Mouse (Mus musculus): ENCODE measurements around the gene Mpnd. TPM values are rescaled to one million over a fixed set of nuclear protein-coding genes. Genes with fewer than 3 reads are reported as not detected.
A peak's percentile ranks its signal among the peaks of the same experiment; 100 is the strongest.
"Not testable (repeated sequence)": the region's sequence is repeated elsewhere in the genome, so short reads cannot be mapped to it uniquely, and the experiment has no call there.

Gene Mpnd
- polyA plus RNA-seq, 1 experiment from 2014 or later: 17.5 TPM

- Histone ChIP-seq H3K36me3 (replicated peaks; ENCODE audit: insufficient read depth, low read length) (peaks cover 51% of the 10 kb centered on the region), H3K4me1 (ENCODE audit: insufficient read depth) (no peaks in the 10 kb centered on the region), H3K27me3 (ENCODE audit: insufficient read depth, low read length) (no peaks in the 10 kb centered on the region), H3K4me2 (ENCODE audit: low read depth, low read length) (no peak overlapping the region), H3K4me3 (ENCODE audit: low read depth, low read length) (no peak overlapping the region), H3K27ac (ENCODE audit: low read depth) (no peak overlapping the region), H3K9me3 (ENCODE audit: low read length) (no peaks in the 10 kb centered on the region), H3K9ac (replicated peaks) (no peak overlapping the region)
- no peak for TF ChIP-seq EP300 (IDR thresholded peaks at IDR 0.05; ENCODE audit: low read depth)
- TF ChIP-seq CTCF (IDR thresholded peaks at IDR 0.05; ENCODE audit: low read depth): no peak
- ATAC-seq (no peak), DNase-seq (no peak)
These were observed 49.4 kb downstream of the Mpnd start for GRCm38 (mm10) chr17:56054938-56055337.

GRCm38 (mm10) chr17:56055945-56056678 is 50.6 kb downstream of the Mpnd start:
- H3K27ac ChIP-seq (ENCODE audit: low read depth): no peak overlapping the region
- ATAC-seq (no peak), DNase-seq (no peak)
- peaks cover 52% of the 10 kb centered on the region for H3K36me3 ChIP-seq (replicated peaks; ENCODE audit: insufficient read depth, low read length)
- no peak overlapping the region for H3K4me3 ChIP-seq (ENCODE audit: low read depth, low read length)
- no peak for TF ChIP-seq EP300 (IDR thresholded peaks at IDR 0.05; ENCODE audit: low read depth)
- no peak for TF ChIP-seq CTCF (IDR thresholded peaks at IDR 0.05; ENCODE audit: low read depth)
- no peaks in the 10 kb centered on the region for H3K9me3 ChIP-seq (ENCODE audit: low read length)
- WGBS (ENCODE audit: insufficient replicate concordance): 54% methylated on average over 4 of the region's 4 CpGs
- H3K4me1 ChIP-seq (ENCODE audit: insufficient read depth): no peaks in the 10 kb centered on the region
- no peak overlapping the region for H3K9ac ChIP-seq (replicated peaks)
- no peaks in the 10 kb centered on the region for H3K27me3 ChIP-seq (ENCODE audit: insufficient read depth, low read length)
- H3K4me2 ChIP-seq (ENCODE audit: low read depth, low read length): no peak overlapping the region

GRCm38 (mm10) chr17:56057381-56058120 is 52.0 kb downstream of the Mpnd start:
- Histone ChIP-seq H3K4me2 (ENCODE audit: low read depth, low read length) (no peak overlapping the region), H3K9ac (replicated peaks) (no peak overlapping the region), H3K36me3 (replicated peaks; ENCODE audit: insufficient read depth, low read length) (peaks cover 54% of the 10 kb centered on the region), H3K9me3 (ENCODE audit: low read length) (no peaks in the 10 kb centered on the region), H3K4me1 (ENCODE audit: insufficient read depth) (no peaks in the 10 kb centered on the region), H3K27me3 (ENCODE audit: insufficient read depth, low read length) (no peaks in the 10 kb centered on the region), H3K4me3 (ENCODE audit: low read depth, low read length) (no peak overlapping the region), H3K27ac (ENCODE audit: low read depth) (no peak overlapping the region)
- 88% methylated on average over 11 of the region's 11 CpGs for WGBS (ENCODE audit: insufficient replicate concordance)
- ATAC-seq: no peak
- DNase-seq: no peak
- TF ChIP-seq EP300 (IDR thresholded peaks at IDR 0.05; ENCODE audit: low read depth): no peak
- TF ChIP-seq CTCF (IDR thresholded peaks at IDR 0.05; ENCODE audit: low read depth): no peak

- no peak overlapping the region for H3K9ac ChIP-seq (replicated peaks)
- no peak overlapping the region for H3K4me2 ChIP-seq (ENCODE audit: low read depth, low read length)
- H3K36me3 ChIP-seq (replicated peaks; ENCODE audit: insufficient read depth, low read length): peaks cover 80% of the 10 kb centered on the region
- H3K9me3 ChIP-seq (ENCODE audit: low read length): no peaks in the 10 kb centered on the region
- ATAC-seq (no peak), DNase-seq (no peak)
- no peak for TF ChIP-seq EP300 (IDR thresholded peaks at IDR 0.05; ENCODE audit: low read depth)
- TF ChIP-seq CTCF (IDR thresholded peaks at IDR 0.05; ENCODE audit: low read depth): no peak
- no peaks in the 10 kb centered on the region for H3K27me3 ChIP-seq (ENCODE audit: insufficient read depth, low read length)
- no peaks in the 10 kb centered on the region for H3K4me1 ChIP-seq (ENCODE audit: insufficient read depth)
- no peak overlapping the region for H3K4me3 ChIP-seq (ENCODE audit: low read depth, low read length)
- WGBS (ENCODE audit: insufficient replicate concordance): 93% methylated on average over 7 of the region's 7 CpGs
- H3K27ac ChIP-seq (ENCODE audit: low read depth): no peak overlapping the region
These were observed 56.6 kb downstream of the Mpnd start for GRCm38 (mm10) chr17:56062081-56062480.

- H3K27me3 ChIP-seq (ENCODE audit: insufficient read depth, low read length); H3K4me3 ChIP-seq (ENCODE audit: low read depth, low read length); H3K4me1 ChIP-seq (ENCODE audit: insufficient read depth); DNase-seq; H3K4me2 ChIP-seq (ENCODE audit: low read depth, low read length); ATAC-seq; H3K9me3 ChIP-seq (ENCODE audit: low read length); H3K9ac ChIP-seq (replicated peaks); H3K27ac ChIP-seq (ENCODE audit: low read depth): not testable (repeated sequence)
- H3K36me3 ChIP-seq (replicated peaks; ENCODE audit: insufficient read depth, low read length): peaks cover 91% of the 10 kb centered on the region
- 86% methylated on average over 6 of the region's 6 CpGs for WGBS (ENCODE audit: insufficient replicate concordance)
- TF ChIP-seq CTCF (IDR thresholded peaks at IDR 0.05; ENCODE audit: low read depth): peak; percentile 33; the same call in 1 of the 2 replicates
These were observed 60.2 kb downstream of the Mpnd start for GRCm38 (mm10) chr17:56065715-56066114.

Other genes with a start within 250 kb of the Mpnd start
- gene Zfp119a, start 126.8 kb upstream of the Mpnd start, polyA plus RNA-seq (2015; fragmentation: Nextera tagmentation; extraction: Ambion mirVana): 3.0 and 4.5 TPM in 2 replicates
- 4.9 and 5.5 TPM in 2 replicates for gene Zfp959, start 113.6 kb upstream of the Mpnd start, polyA plus RNA-seq (2015; fragmentation: Nextera tagmentation; extraction: Ambion mirVana)
- 3.8 and 4.4 TPM in 2 replicates for gene Zfp119b, start 56.2 kb upstream of the Mpnd start, polyA plus RNA-seq (2015; fragmentation: Nextera tagmentation; extraction: Ambion mirVana)
- 10.0 and 10.5 TPM in 2 replicates for gene Ebi3, start 53.1 kb upstream of the Mpnd start, polyA plus RNA-seq (2015; fragmentation: Nextera tagmentation; extraction: Ambion mirVana)
- 6.3 and 7.1 TPM in 2 replicates for gene Yju2, start 46.6 kb upstream of the Mpnd start, polyA plus RNA-seq (2015; fragmentation: Nextera tagmentation; extraction: Ambion mirVana)
- gene Shd, start 35.2 kb upstream of the Mpnd start, polyA plus RNA-seq (2015; fragmentation: Nextera tagmentation; extraction: Ambion mirVana): 0.26 and 0.34 TPM in 2 replicates
- gene Fsd1, start 19.2 kb upstream of the Mpnd start, polyA plus RNA-seq (2015; fragmentation: Nextera tagmentation; extraction: Ambion mirVana): not detected in 2 replicates
- 14.3 and 16.8 TPM in 2 replicates for gene Stap2, start 127 bp upstream of the Mpnd start, polyA plus RNA-seq (2015; fragmentation: Nextera tagmentation; extraction: Ambion mirVana)
- 35.9 and 37.1 TPM in 2 replicates for gene Sh3gl1, start 30.9 kb downstream of the Mpnd start, polyA plus RNA-seq (2015; fragmentation: Nextera tagmentation; extraction: Ambion mirVana)
- 4.9 and 6.5 TPM in 2 replicates for gene Chaf1a, start 34.7 kb downstream of the Mpnd start, polyA plus RNA-seq (2015; fragmentation: Nextera tagmentation; extraction: Ambion mirVana)
- 19.1 and 20.5 TPM in 2 replicates for gene Ubxn6, start 69.3 kb downstream of the Mpnd start, polyA plus RNA-seq (2015; fragmentation: Nextera tagmentation; extraction: Ambion mirVana)
- 24.8 and 27.7 TPM in 2 replicates for gene Hdgfl2, start 73.9 kb downstream of the Mpnd start, polyA plus RNA-seq (2015; fragmentation: Nextera tagmentation; extraction: Ambion mirVana)
- 0.12 and 0.24 TPM in 2 replicates for gene Plin4, start 104.1 kb downstream of the Mpnd start, polyA plus RNA-seq (2015; fragmentation: Nextera tagmentation; extraction: Ambion mirVana)
- 57.3 and 58.4 TPM in 2 replicates for gene Plin5, start 111.9 kb downstream of the Mpnd start, polyA plus RNA-seq (2015; fragmentation: Nextera tagmentation; extraction: Ambion mirVana)
- 256 and 269 TPM in 2 replicates for gene Lrg1, start 116.3 kb downstream of the Mpnd start, polyA plus RNA-seq (2015; fragmentation: Nextera tagmentation; extraction: Ambion mirVana)
- gene Sema6b, start 134.6 kb downstream of the Mpnd start, polyA plus RNA-seq (2015; fragmentation: Nextera tagmentation; extraction: Ambion mirVana): 0.56 and 0.62 TPM in 2 replicates
- 2.8 and 3.3 TPM in 2 replicates for gene Tnfaip8l1, start 156.8 kb downstream of the Mpnd start, polyA plus RNA-seq (2015; fragmentation: Nextera tagmentation; extraction: Ambion mirVana)
- 45.8 and 49.8 TPM in 2 replicates for gene Mydgf, start 178.2 kb downstream of the Mpnd start, polyA plus RNA-seq (2015; fragmentation: Nextera tagmentation; extraction: Ambion mirVana)
- gene Dpp9, start 213.2 kb downstream of the Mpnd start, polyA plus RNA-seq (2015; fragmentation: Nextera tagmentation; extraction: Ambion mirVana): 10.2 and 12.1 TPM in 2 replicates